Mouse (Mus musculus): ENCODE measurements around the gene Dhx15. TPM values are rescaled to one million over a fixed set of nuclear protein-coding genes. Genes with fewer than 3 reads are reported as not detected.

Gene Dhx15
- polyA plus RNA-seq, 2 experiments = 34.9 to 57.4 TPM

- TF ChIP-seq CTCF (IDR thresholded peaks at IDR 0.05; ENCODE audit: low read depth) (no peak), EP300 (IDR thresholded peaks at IDR 0.05; ENCODE audit: low read depth) (no peak)
- Histone ChIP-seq H3K4me3 (ENCODE audit: insufficient read depth in 1 of 2, low read depth in 2 of 2, low read length in 2 of 2) (no peak overlapping the region), H3K4me2 (ENCODE audit: low read depth) (no peak overlapping the region), H3K27ac (no peak overlapping the region), H3K9me3 (ENCODE audit: control insufficient read depth, low read length) (no peaks in the 10 kb centered on the region), H3K4me1 (replicated peaks; ENCODE audit: control insufficient read depth in 2 of 2, insufficient read depth in 2 of 2, low read length in 1 of 2) (no peaks in the 10 kb centered on the region), H3K36me3 (replicated peaks; ENCODE audit: control insufficient read depth, insufficient read depth, low read depth) (peaks cover 2% of the 10 kb centered on the region; the same call in 1 of the 2 replicates), H3K27me3 (ENCODE audit: control insufficient read depth, insufficient read depth, low read length) (no peaks in the 10 kb centered on the region), H3K9ac (replicated peaks) (no peak overlapping the region)
- ATAC-seq (ENCODE audit: insufficient read depth) = no peak
- DNase-seq (ENCODE audit: low read depth in 3 of 3, low spot score in 3 of 3) = no peak
- 72% methylated on average over 16 of the region's 16 CpGs for WGBS (ENCODE audit: insufficient replicate concordance)
Observed at GRCm38 (mm10) chr5:52135460-52136141, 54.7 kb downstream of the Dhx15 start.

DNA sequence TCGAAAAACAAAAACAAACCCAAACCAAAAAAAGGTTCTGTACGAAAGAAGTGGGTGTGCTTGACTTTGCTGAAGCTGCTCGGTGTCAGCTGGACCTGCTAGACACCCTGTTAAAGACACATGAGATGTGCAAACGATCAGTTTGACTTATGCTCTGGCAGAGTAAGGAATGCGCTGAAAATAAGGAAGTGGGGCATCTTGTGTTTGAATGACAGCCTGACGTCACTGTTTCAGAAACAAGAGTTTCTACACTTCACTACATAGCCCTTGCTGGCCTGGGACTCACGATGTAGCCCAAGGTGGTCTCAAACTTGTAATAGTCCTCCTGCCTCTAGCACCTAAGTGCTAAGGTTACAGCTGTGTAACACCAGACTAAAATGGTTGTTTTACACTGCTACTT, 57.5 kb downstream of the Dhx15 start:
- DNase-seq (ENCODE audit: low read depth in 3 of 3, low spot score in 3 of 3) (no peak), ATAC-seq (ENCODE audit: insufficient read depth) (no peak)
- no peaks in the 10 kb centered on the region for H3K36me3 ChIP-seq (replicated peaks; ENCODE audit: control insufficient read depth, insufficient read depth, low read depth)
- no peak overlapping the region for H3K9ac ChIP-seq (replicated peaks)
- TF ChIP-seq EP300 (IDR thresholded peaks at IDR 0.05; ENCODE audit: low read depth) (no peak), CTCF (IDR thresholded peaks at IDR 0.05; ENCODE audit: low read depth) (no peak)
- WGBS (ENCODE audit: insufficient replicate concordance) = 64% methylated on average over 7 of the region's 7 CpGs
- H3K9me3 ChIP-seq (ENCODE audit: control insufficient read depth, low read length) = no peaks in the 10 kb centered on the region
- H3K4me2 ChIP-seq (ENCODE audit: low read depth) = no peak overlapping the region
- H3K4me1 ChIP-seq (replicated peaks; ENCODE audit: control insufficient read depth in 2 of 2, insufficient read depth in 2 of 2, low read length in 1 of 2) = no peaks in the 10 kb centered on the region
- H3K4me3 ChIP-seq (ENCODE audit: insufficient read depth in 1 of 2, low read depth in 2 of 2, low read length in 2 of 2) = no peak overlapping the region
- H3K27ac ChIP-seq = no peak overlapping the region
- H3K27me3 ChIP-seq (ENCODE audit: control insufficient read depth, insufficient read depth, low read length) = no peaks in the 10 kb centered on the region

DNA sequence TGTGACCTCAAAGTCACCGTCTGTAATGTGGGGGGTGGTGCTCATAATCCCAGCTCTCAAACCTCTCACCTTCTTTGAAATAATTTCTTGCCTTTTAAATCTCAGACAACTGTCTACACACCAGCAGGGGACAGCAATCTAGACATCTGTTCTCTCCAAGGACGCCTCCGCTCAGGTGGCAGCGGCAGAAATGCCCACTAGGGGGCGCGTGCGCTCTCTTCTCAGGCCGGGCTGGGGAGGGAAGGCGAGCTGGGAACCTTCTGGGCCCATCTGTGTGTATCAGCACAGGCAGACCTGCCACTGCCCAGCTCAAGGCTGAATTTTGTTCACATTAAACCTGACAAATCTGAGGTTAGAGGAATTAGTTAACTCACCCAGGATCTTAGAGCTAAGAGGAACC, 58.2 kb downstream of the Dhx15 start:
- Histone ChIP-seq H3K27ac (no peak overlapping the region), H3K4me3 (ENCODE audit: insufficient read depth in 1 of 2, low read depth in 2 of 2, low read length in 2 of 2) (no peak overlapping the region), H3K4me1 (replicated peaks; ENCODE audit: control insufficient read depth in 2 of 2, insufficient read depth in 2 of 2, low read length in 1 of 2) (no peaks in the 10 kb centered on the region), H3K4me2 (ENCODE audit: low read depth) (no peak overlapping the region), H3K36me3 (replicated peaks; ENCODE audit: control insufficient read depth, insufficient read depth, low read depth) (no peaks in the 10 kb centered on the region), H3K9me3 (ENCODE audit: control insufficient read depth, low read length) (no peaks in the 10 kb centered on the region), H3K9ac (replicated peaks) (no peak overlapping the region), H3K27me3 (ENCODE audit: control insufficient read depth, insufficient read depth, low read length) (no peaks in the 10 kb centered on the region)
- TF ChIP-seq CTCF (IDR thresholded peaks at IDR 0.05; ENCODE audit: low read depth) = peak; percentile 97
- TF ChIP-seq EP300 (IDR thresholded peaks at IDR 0.05; ENCODE audit: low read depth) = no peak
- ATAC-seq (ENCODE audit: insufficient read depth) = no peak
- WGBS (ENCODE audit: insufficient replicate concordance) = 12% methylated on average over 9 of the region's 9 CpGs
- DNase-seq (ENCODE audit: low read depth in 3 of 3, low spot score in 3 of 3) = peak in 2 of 3 experiments; percentile 12 to 24

DNA sequence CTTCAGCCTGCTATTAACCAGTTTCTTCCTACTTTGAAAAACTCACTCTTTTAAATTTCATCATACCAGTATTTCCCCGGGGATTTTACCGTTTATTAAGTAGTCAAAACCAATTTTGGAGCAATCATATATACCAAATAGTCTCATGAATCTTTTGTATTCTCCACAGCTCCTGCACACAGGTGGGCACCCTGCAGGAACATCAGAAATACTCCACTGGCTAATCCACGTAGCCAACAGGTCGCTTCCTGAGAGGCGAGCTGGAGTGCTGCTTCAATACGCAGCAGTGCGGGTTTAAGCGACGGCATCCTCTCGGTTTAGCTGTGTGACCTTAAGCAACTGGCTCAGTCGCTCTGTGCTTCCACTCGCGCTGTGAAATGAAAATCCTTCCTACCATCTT, 58.9 kb downstream of the Dhx15 start:
- Histone ChIP-seq H3K4me3 (ENCODE audit: insufficient read depth in 1 of 2, low read depth in 2 of 2, low read length in 2 of 2) (no peak overlapping the region), H3K4me1 (replicated peaks; ENCODE audit: control insufficient read depth in 2 of 2, insufficient read depth in 2 of 2, low read length in 1 of 2) (no peaks in the 10 kb centered on the region), H3K4me2 (ENCODE audit: low read depth) (no peak overlapping the region), H3K27ac (no peak overlapping the region), H3K36me3 (replicated peaks; ENCODE audit: control insufficient read depth, insufficient read depth, low read depth) (no peaks in the 10 kb centered on the region), H3K9ac (replicated peaks) (no peak overlapping the region), H3K27me3 (ENCODE audit: control insufficient read depth, insufficient read depth, low read length) (no peaks in the 10 kb centered on the region), H3K9me3 (ENCODE audit: control insufficient read depth, low read length) (no peaks in the 10 kb centered on the region)
- 81% methylated on average over 13 of the region's 13 CpGs for WGBS (ENCODE audit: insufficient replicate concordance)
- no peak for TF ChIP-seq EP300 (IDR thresholded peaks at IDR 0.05; ENCODE audit: low read depth)
- TF ChIP-seq CTCF (IDR thresholded peaks at IDR 0.05; ENCODE audit: low read depth) = no peak
- DNase-seq (ENCODE audit: low read depth in 3 of 3, low spot score in 3 of 3) = no peak
- no peak for ATAC-seq (ENCODE audit: insufficient read depth)

DNA sequence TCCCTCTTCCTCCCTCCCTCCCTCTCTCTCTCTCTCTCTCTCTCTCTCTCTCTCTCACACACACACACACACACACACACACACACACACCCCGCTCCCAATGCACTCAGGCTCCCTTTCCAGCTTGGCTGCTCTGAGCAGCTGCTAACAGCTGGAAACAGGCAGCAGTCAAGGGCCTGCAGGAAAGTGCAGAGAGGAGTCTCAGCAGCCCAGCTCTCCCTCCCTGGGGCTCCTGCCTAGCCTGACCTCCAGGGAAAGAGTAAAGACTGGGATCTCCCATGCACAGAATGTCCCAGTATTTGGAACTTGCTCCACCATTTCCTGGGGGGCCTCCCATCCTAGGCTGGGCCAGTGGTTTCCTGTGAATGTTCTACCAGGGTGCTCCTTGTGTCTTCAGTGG, 59.8 kb downstream of the Dhx15 start:
- DNase-seq (ENCODE audit: low read depth in 3 of 3, low spot score in 3 of 3) (no peak), ATAC-seq (ENCODE audit: insufficient read depth) (no peak)
- H3K4me1 ChIP-seq (replicated peaks; ENCODE audit: control insufficient read depth in 2 of 2, insufficient read depth in 2 of 2, low read length in 1 of 2) = no peaks in the 10 kb centered on the region
- no peak overlapping the region for H3K4me2 ChIP-seq (ENCODE audit: low read depth)
- no peaks in the 10 kb centered on the region for H3K9me3 ChIP-seq (ENCODE audit: control insufficient read depth, low read length)
- no peak overlapping the region for H3K27ac ChIP-seq
- no peaks in the 10 kb centered on the region for H3K36me3 ChIP-seq (replicated peaks; ENCODE audit: control insufficient read depth, insufficient read depth, low read depth)
- TF ChIP-seq EP300 (IDR thresholded peaks at IDR 0.05; ENCODE audit: low read depth) (no peak), CTCF (IDR thresholded peaks at IDR 0.05; ENCODE audit: low read depth) (no peak)
- 50% methylated on average over 1 of the region's 1 CpGs for WGBS (ENCODE audit: insufficient replicate concordance)
- no peak overlapping the region for H3K4me3 ChIP-seq (ENCODE audit: insufficient read depth in 1 of 2, low read depth in 2 of 2, low read length in 2 of 2)
- no peak overlapping the region for H3K9ac ChIP-seq (replicated peaks)
- H3K27me3 ChIP-seq (ENCODE audit: control insufficient read depth, insufficient read depth, low read length) = no peaks in the 10 kb centered on the region

Measured in liver, embryonic 14.5 days (tissue).